Mouse (Mus musculus) ES-Bruce4 (cell line): Measurements from ENCODE around the gene Lzts2.

Experiments used
- CTCF ChIP-seq: IDR thresholded peaks from one replicate; pipeline ENCODE4 v1.8.1; 2011; ENCODE audit warnings: low read depth, low read length
- POLR2A ChIP-seq: IDR thresholded peaks from one replicate; pipeline ENCODE4 v1.8.1; 2011; ENCODE audit warnings: low read length; ENCODE audit not compliant: insufficient read depth

DNA sequence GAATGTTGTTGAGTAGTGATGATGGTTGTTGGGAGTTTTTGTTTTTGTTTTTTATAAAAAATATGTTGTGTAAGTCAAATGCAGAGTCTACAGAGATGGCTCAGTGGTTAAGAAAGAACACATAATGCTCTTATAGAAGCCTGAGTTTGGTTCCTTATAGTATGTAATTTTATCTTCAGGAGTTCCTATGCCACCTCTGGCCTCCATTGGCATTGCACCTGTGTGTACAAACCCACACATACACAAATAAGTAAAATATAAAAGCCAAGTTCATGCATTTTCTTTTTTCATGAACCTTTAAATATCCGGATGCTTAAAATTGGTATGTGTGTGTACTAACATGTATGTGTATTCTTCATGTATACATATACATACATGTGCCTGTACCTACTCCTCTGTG lies 48.2 kb upstream of the Lzts2 start:
- no peak for TF ChIP-seq CTCF
- TF ChIP-seq POLR2A = no peak
